Mouse (Mus musculus): ENCODE measurements around the gene Acads. TPM values are rescaled to one million over a fixed set of nuclear protein-coding genes. Genes with fewer than 3 reads are reported as not detected.

The Acads gene
- polyA plus RNA-seq, 2 experiments, result 27.6 to 50.5 TPM

GRCm38 (mm10) chr5:115091015-115091414 lies 28.1 kb downstream of the Acads start:
- Histone ChIP-seq H3K4me2 (replicated peaks; ENCODE audit: low read depth, low read length, severe bottlenecking) (no peak overlapping the region), H3K27ac (replicated peaks; ENCODE audit: low read depth, low read length) (no peak overlapping the region), H3K4me3 (replicated peaks; ENCODE audit: low read length) (no peak overlapping the region), H3K9me3 (ENCODE audit: control insufficient read depth, low read length) (no peaks in the 10 kb centered on the region), H3K4me1 (ENCODE audit: control insufficient read depth, insufficient read depth, low read length) (no peaks in the 10 kb centered on the region), H3K27me3 (ENCODE audit: control insufficient read depth, insufficient read depth, low read length) (no peaks in the 10 kb centered on the region), H3K36me3 (ENCODE audit: control insufficient read depth, insufficient read depth, low read length) (peaks cover 91% of the 10 kb centered on the region), H3K9ac (ENCODE audit: low read depth, low read length, severe bottlenecking) (no peak overlapping the region)
- 73% methylated on average over 3 of the region's 3 CpGs for WGBS
- DNase-seq (ENCODE audit: low spot score), result no peak
- no peak for ATAC-seq (ENCODE audit: low FRiP score, low read depth)
- no peak for TF ChIP-seq POLR2A (IDR thresholded peaks at IDR 0.05; ENCODE audit: borderline replicate concordance, extremely low read depth, insufficient read depth, insufficient read length)

DNA sequence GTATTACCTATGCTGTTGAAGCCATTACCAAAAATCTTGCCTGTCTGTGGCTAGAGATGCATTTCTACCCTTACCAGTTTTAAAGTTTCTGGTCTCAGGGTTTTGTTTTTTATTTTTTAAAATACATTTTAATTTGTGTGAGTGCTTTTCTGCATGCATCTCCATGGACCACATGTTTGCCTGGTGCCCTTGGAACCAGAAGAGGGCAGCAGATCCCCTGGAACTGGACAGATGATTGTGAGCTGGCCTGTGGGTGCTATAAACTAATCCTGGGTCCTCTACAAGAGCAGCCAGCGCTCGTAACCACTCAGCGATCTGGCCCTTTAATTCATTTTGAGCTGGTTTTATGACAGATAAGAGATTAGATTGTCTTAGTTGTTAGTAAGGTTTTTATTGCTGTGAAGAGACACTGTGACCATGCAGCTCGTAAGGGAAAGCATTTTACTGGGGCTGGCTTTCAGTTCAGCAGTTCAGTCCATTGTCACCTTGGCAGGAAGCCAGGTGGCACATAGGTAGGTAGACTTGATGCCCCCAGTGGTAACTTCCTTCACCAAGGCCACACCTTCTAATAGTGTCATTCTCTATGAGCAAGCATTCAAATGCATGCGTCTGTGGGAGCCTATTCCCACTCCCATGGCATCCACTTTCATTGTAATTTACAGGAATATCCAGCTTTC lies 29.4 kb downstream of the Acads start:
- no peak for DNase-seq (ENCODE audit: low spot score)
- TF ChIP-seq POLR2A (IDR thresholded peaks at IDR 0.05; ENCODE audit: borderline replicate concordance, extremely low read depth, insufficient read depth, insufficient read length), result no peak
- Histone ChIP-seq H3K9ac (ENCODE audit: low read depth, low read length, severe bottlenecking) (no peak overlapping the region), H3K4me2 (replicated peaks; ENCODE audit: low read depth, low read length, severe bottlenecking) (no peak overlapping the region), H3K9me3 (ENCODE audit: control insufficient read depth, low read length) (no peaks in the 10 kb centered on the region), H3K27ac (replicated peaks; ENCODE audit: low read depth, low read length) (no peak overlapping the region), H3K4me1 (ENCODE audit: control insufficient read depth, insufficient read depth, low read length) (no peaks in the 10 kb centered on the region), H3K36me3 (ENCODE audit: control insufficient read depth, insufficient read depth, low read length) (peaks cover 88% of the 10 kb centered on the region), H3K27me3 (ENCODE audit: control insufficient read depth, insufficient read depth, low read length) (no peaks in the 10 kb centered on the region), H3K4me3 (replicated peaks; ENCODE audit: low read length) (no peak overlapping the region)
- WGBS, result 85% methylated on average over 5 of the region's 5 CpGs
- no peak for ATAC-seq (ENCODE audit: low FRiP score, low read depth)

GRCm38 (mm10) chr5:115085675-115086074 lies 33.5 kb downstream of the Acads start:
- no peak for TF ChIP-seq POLR2A (IDR thresholded peaks at IDR 0.05; ENCODE audit: borderline replicate concordance, extremely low read depth, insufficient read depth, insufficient read length)
- H3K36me3 ChIP-seq (ENCODE audit: control insufficient read depth, insufficient read depth, low read length), result peaks cover 79% of the 10 kb centered on the region
- no peaks in the 10 kb centered on the region for H3K27me3 ChIP-seq (ENCODE audit: control insufficient read depth, insufficient read depth, low read length)
- no peak for ATAC-seq (ENCODE audit: low FRiP score, low read depth)
- 97% methylated on average over 2 of the region's 2 CpGs for WGBS
- no peaks in the 10 kb centered on the region for H3K9me3 ChIP-seq (ENCODE audit: control insufficient read depth, low read length)
- no peak for DNase-seq (ENCODE audit: low spot score)
- no peak overlapping the region for H3K9ac ChIP-seq (ENCODE audit: low read depth, low read length, severe bottlenecking)
- H3K27ac ChIP-seq (replicated peaks; ENCODE audit: low read depth, low read length), result no peak overlapping the region
- no peaks in the 10 kb centered on the region for H3K4me1 ChIP-seq (ENCODE audit: control insufficient read depth, insufficient read depth, low read length)
- H3K4me2 ChIP-seq (replicated peaks; ENCODE audit: low read depth, low read length, severe bottlenecking), result no peak overlapping the region
- H3K4me3 ChIP-seq (replicated peaks; ENCODE audit: low read length), result no peak overlapping the region

- Histone ChIP-seq H3K27ac (replicated peaks; ENCODE audit: low read depth, low read length) (no peak overlapping the region), H3K4me1 (ENCODE audit: control insufficient read depth, insufficient read depth, low read length) (no peaks in the 10 kb centered on the region), H3K9me3 (ENCODE audit: control insufficient read depth, low read length) (no peaks in the 10 kb centered on the region), H3K9ac (ENCODE audit: low read depth, low read length, severe bottlenecking) (no peak overlapping the region), H3K4me3 (replicated peaks; ENCODE audit: low read length) (no peak overlapping the region), H3K4me2 (replicated peaks; ENCODE audit: low read depth, low read length, severe bottlenecking) (no peak overlapping the region), H3K36me3 (ENCODE audit: control insufficient read depth, insufficient read depth, low read length) (peaks cover 57% of the 10 kb centered on the region), H3K27me3 (ENCODE audit: control insufficient read depth, insufficient read depth, low read length) (no peaks in the 10 kb centered on the region)
- TF ChIP-seq POLR2A (IDR thresholded peaks at IDR 0.05; ENCODE audit: borderline replicate concordance, extremely low read depth, insufficient read depth, insufficient read length), result no peak
- WGBS, result 75% methylated on average over 6 of the region's 6 CpGs
- ATAC-seq (ENCODE audit: low FRiP score, low read depth) (no peak), DNase-seq (ENCODE audit: low spot score) (no peak)
These were observed 35.7 kb downstream of the Acads start for GRCm38 (mm10) chr5:115083492-115083891.

GRCm38 (mm10) chr5:115081636-115082035 lies 37.5 kb downstream of the Acads start:
- ATAC-seq (ENCODE audit: low FRiP score, low read depth) (no peak), DNase-seq (ENCODE audit: low spot score) (no peak)
- no peak overlapping the region for H3K9ac ChIP-seq (ENCODE audit: low read depth, low read length, severe bottlenecking)
- WGBS, result 79% methylated on average over 5 of the region's 5 CpGs
- H3K9me3 ChIP-seq (ENCODE audit: control insufficient read depth, low read length), result no peaks in the 10 kb centered on the region
- H3K4me2 ChIP-seq (replicated peaks; ENCODE audit: low read depth, low read length, severe bottlenecking), result no peak overlapping the region
- peaks cover 41% of the 10 kb centered on the region for H3K36me3 ChIP-seq (ENCODE audit: control insufficient read depth, insufficient read depth, low read length)
- H3K4me3 ChIP-seq (replicated peaks; ENCODE audit: low read length), result no peak overlapping the region
- H3K27ac ChIP-seq (replicated peaks; ENCODE audit: low read depth, low read length), result no peak overlapping the region
- H3K27me3 ChIP-seq (ENCODE audit: control insufficient read depth, insufficient read depth, low read length), result no peaks in the 10 kb centered on the region
- H3K4me1 ChIP-seq (ENCODE audit: control insufficient read depth, insufficient read depth, low read length), result no peaks in the 10 kb centered on the region
- TF ChIP-seq POLR2A (IDR thresholded peaks at IDR 0.05; ENCODE audit: borderline replicate concordance, extremely low read depth, insufficient read depth, insufficient read length), result no peak
